Mouse (Mus musculus) cerebellum, adult 2 months (tissue): Measurements from ENCODE around the gene Hebp1.

Source experiments
- CTCF ChIP-seq: fragments of 200-500 bp; IDR thresholded peaks from 2 replicates; pipeline ENCODE4 v1.5.1; 2011; ENCODE audit warnings: low read depth, mild to moderate bottlenecking, control low read depth, low read length, moderate library complexity, borderline replicate concordance; ENCODE audit not compliant: insufficient read depth
- POLR2A ChIP-seq: fragments of 200-500 bp; IDR thresholded peaks from 2 replicates; pipeline ENCODE4 v1.6.1; 2011; ENCODE audit warnings: low read length, control low read depth, borderline replicate concordance; ENCODE audit not compliant: insufficient read depth

DNA sequence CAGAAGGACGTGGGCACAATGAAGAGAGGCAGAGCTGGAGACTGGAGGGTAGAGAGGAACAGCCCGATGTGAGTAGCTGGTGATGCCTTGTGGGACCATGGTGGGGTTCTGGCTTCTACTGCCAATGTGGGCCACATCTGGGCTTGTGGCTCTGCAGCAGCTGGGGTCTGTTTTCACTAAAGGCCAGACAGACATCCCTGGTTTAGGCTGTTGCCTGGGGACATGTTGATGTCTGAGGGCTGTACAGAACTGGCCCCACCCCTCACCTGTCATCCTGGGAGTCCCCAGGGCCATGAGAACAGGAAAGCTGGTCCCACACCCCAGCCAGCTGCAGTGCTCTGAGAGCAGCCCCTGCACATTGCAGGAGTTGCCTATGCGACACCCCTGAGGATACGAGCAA is 48.6 kb downstream of the Hebp1 start:
- TF ChIP-seq POLR2A: no peak
- no peak for TF ChIP-seq CTCF
